Mouse (Mus musculus) MEL (cell line): ENCODE measurements around the gene Ehbp1.

Experiments
- CTCF ChIP-seq, 3 experiments: IDR thresholded peaks in 2 of 3; conservative IDR thresholded peaks in 1 of 3; 2 replicates each; pipeline ENCODE4 v1.5.1; 2011 to 2012; ENCODE audit warnings: low read length in 3 of 3, low read depth in 2 of 3, mild to moderate bottlenecking in 2 of 3, improper control_type of control experiment in 1 of 3, inconsistent platforms in 1 of 3, mixed read lengths in 1 of 3, moderate library complexity in 1 of 3; ENCODE audit not compliant: control insufficient read depth in 1 of 3, insufficient read depth in 1 of 3, poor library complexity in 1 of 3, severe bottlenecking in 1 of 3
- POLR2A ChIP-seq, 2 experiments: IDR thresholded peaks; 2 replicates each; pipeline ENCODE4 v1.6.1; 2011 to 2012; ENCODE audit warnings: low read length in 2 of 2, mild to moderate bottlenecking in 2 of 2, control low read depth in 1 of 2, improper control_type of control experiment in 1 of 2, low read depth in 1 of 2, moderate library complexity in 1 of 2; ENCODE audit not compliant: control insufficient read depth in 1 of 2, insufficient read depth in 1 of 2, poor library complexity in 1 of 2
- TBP ChIP-seq: IDR thresholded peaks from 2 replicates; pipeline ENCODE4 v1.8.0; 2011; ENCODE audit warnings: low read depth, low read length, improper control_type of control experiment

GRCm38 (mm10) chr11:21993597-21994376 lies 348.3 kb downstream of the Ehbp1 start:
- TF ChIP-seq CTCF (IDR thresholded peaks at IDR 0.05 in 2 of 3, conservative IDR thresholded peaks at IDR 0.05 in 1 of 3; ENCODE audit: control insufficient read depth in 1 of 3, insufficient read depth in 1 of 3, low read depth in 2 of 3, low read length in 3 of 3, poor library complexity in 1 of 3, severe bottlenecking in 1 of 3) (no peak), POLR2A (IDR thresholded peaks at IDR 0.05; ENCODE audit: control insufficient read depth in 1 of 2, insufficient read depth in 1 of 2, low read depth in 1 of 2, low read length in 2 of 2, poor library complexity in 1 of 2) (no peak), TBP (no peak)
